Mouse (Mus musculus) ovary, adult 2 months (tissue): Measurements from ENCODE around the gene Ern1. TPM values are rescaled to one million over a fixed set of nuclear protein-coding genes. Genes with fewer than 3 reads are reported as not detected.

Experiments used
- polyA plus RNA-seq: library from polyadenylated mRNA; depleted of rRNA; stranded (reverse); fragments of >200 nt; gene quantifications from 2 replicates; pipeline ENCODE4 v1.2.3, GENCODE M21; 2012; rRNA removed

The Ern1 gene
- 72.2 and 154 TPM in 2 replicates for polyA plus RNA-seq

GRCm38 (mm10) chr11:106487733-106488115, at the start of gene Ern1:
TSS of gene Ern1 (minus strand) at chr11:106487852.

GRCm38 (mm10) chr11:106387791-106388216, 99.8 kb downstream of the Ern1 start, which contains the start of gene Icam2:
TSS of gene Icam2 (minus strand) at chr11:106388075.

GRCm38 (mm10) chr11:106365366-106365765, 122.3 kb downstream of the Ern1 start, which contains the start of gene Prr29:
TSS of gene Prr29 (plus strand) at chr11:106365472.

GRCm38 (mm10) chr11:106353188-106353587, 134.5 kb downstream of the Ern1 start, which contains the start of gene Scn4a:
TSS of gene Scn4a (minus strand) at chr11:106353288.

Other genes with a start within 250 kb of the Ern1 start
- 21.0 and 22.2 TPM in 2 replicates for gene Ftsj3, start 231.8 kb downstream of the Ern1 start, polyA plus RNA-seq
- 26.6 and 33.6 TPM in 2 replicates for gene Psmc5, start 231.7 kb downstream of the Ern1 start, polyA plus RNA-seq
- gene Smarcd2, start 214.9 kb downstream of the Ern1 start, polyA plus RNA-seq: 116 and 149 TPM in 2 replicates
- gene Tcam1, start 211.2 kb downstream of the Ern1 start, polyA plus RNA-seq: 0.24 and 0.45 TPM in 2 replicates
- gene Gh, start 186.0 kb downstream of the Ern1 start, polyA plus RNA-seq: not detected in 2 replicates
- 1.6 and 1.9 TPM in 2 replicates for gene Cd79b, start 173.1 kb downstream of the Ern1 start, polyA plus RNA-seq
- 0.17 and 0.24 TPM in 2 replicates for gene Scn4a, start 134.6 kb downstream of the Ern1 start, polyA plus RNA-seq
- 55.9 and 61.8 TPM in 2 replicates for gene Prr29, start 122.4 kb downstream of the Ern1 start, polyA plus RNA-seq
- 21.6 and 26.7 TPM in 2 replicates for gene Icam2, start 99.8 kb downstream of the Ern1 start, polyA plus RNA-seq
- 20.7 and 22.8 TPM in 2 replicates for gene Tex2, start 125.6 kb upstream of the Ern1 start, polyA plus RNA-seq